Mouse (Mus musculus): ENCODE measurements at regions not wholly inside any gene's neighbourhood (a gene's known extent, or its start where the extent isn't known, plus 50 kb on each side); places are given as distances from the start of the nearest gene placed in this dataset.

DNA sequence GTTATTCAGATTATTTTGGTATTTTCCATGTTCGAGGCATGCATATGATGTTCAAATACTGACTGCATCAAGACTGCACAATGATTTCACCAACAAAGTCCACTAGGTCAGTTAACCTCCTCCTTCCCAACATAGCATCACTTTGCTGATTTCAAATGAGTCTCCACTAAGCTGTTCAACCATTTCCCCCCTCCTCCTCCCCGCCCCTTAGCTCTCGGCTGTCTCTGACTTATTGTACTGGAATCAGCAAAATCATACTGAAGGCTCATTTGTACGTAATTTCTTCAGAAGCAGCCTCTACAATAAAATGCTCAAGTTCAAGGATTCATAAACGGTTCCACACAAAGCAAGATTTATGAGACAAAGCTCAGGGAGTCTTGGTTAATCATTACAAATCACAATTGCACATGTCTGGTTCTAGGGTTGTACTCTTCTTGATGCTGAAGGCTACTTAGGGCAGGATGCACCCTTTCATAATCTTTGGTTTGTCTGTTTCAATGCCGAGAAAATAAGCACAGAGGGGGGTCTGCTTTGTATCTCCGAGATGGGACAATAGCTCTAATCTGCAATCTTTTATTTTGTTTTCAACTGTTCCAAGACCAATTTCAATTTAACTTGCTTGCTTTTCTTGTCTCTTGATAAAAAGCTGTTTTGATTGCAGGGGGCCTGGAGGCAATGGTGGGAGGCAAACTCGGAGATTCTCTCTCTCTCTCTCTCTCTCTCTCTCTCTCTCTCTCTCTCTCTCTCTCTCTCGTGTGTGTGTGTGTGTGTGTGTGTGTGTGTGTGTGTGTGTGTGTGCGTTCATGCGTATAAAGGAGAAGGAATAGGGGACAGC, 320.6 kb upstream of the Dcn start:
- intact Hi-C loops (cut with DNase I), result no loop called here

DNA sequence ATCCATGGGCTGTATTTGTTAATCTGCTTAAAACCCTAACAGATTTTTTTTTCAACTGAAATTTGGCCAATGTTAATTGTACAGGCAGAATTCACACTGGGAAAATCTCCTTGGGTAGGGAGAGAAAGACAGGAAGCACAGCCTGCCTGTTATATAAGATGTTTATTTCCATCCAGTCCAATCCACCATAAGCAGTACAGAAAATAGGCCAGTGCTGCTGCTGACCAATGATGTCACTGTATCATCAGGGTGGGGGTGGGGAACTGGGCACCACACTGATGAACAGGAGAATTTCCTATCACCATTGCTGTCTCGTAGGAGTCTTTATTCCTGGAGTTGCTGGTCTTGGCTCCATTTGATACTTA, 320.0 kb upstream of the Dcn start:
- intact Hi-C loops (cut with DNase I), result no loop called here
- peak in 1 of 2 experiments; percentile 5 for DNase-seq (ENCODE audit: low spot score in 2 of 2)

More for the DNA sequence above, 320.6 kb upstream of the Dcn start:
- no peak for DNase-seq (ENCODE audit: low spot score in 2 of 2)

DNA sequence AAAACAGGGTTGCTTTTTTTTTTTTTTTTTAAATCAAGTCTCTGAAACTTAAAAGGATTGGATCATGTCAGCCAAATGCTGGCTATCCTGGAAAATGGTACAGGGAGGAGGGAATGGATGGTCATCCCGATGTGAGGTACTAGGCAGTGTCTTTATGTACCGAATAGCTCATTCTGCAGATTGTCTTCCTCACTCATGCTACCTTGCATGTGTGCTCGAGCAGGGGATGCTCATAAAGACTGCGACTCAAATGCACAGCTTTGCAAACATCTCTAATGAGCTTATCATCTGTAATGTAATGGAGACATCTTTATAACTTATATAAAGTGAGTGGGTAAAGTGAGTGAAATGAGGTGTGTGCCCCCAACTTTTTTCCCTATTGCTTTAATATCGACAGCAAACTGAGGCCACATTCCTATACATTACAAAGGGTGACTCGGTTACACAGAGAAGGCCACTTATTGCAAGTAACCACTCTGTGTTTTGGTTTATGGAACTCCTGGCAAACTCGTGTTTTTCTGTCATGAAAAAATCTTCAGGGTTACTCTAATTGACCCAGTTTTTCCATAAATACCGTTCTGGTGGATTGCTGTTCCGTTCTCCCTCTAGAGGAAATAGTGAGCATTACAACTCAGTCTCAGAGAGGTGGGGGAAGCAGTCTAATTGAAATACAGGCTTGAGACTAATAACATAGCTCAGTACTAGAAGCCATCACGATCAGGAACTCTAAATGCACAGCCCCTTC, 319.4 kb upstream of the Dcn start:
- intact Hi-C loops (cut with DNase I), result loop anchor here (2.0 to 5.0 kb wide), 2 partner anchors 541 to 948 kb away; no protein-coding TSS in a partner anchor
- peak in 1 of 2 experiments; percentile 6 for DNase-seq (ENCODE audit: low spot score in 2 of 2)

DNA sequence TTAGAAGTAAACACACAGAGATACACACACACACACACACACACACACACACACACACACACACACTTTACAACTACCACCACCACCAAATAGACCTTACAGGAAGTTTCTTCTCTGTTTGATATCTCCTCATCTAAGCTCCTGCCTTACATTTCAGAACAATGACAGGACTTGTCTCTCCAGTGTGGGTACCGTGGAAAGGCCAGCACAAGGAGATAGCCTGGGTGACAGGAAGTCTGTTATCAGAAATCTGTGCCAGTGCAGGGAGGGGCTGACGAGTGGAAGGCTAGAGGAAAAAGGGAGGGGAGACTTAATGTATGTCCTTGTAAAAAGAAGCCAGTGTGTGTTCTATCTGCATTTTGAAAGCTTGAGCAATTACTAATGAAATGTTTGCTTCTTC, 318.5 kb upstream of the Dcn start:
- intact Hi-C loops (cut with DNase I), result loop anchor here (2.0 to 5.0 kb wide), 2 partner anchors 542 to 949 kb away; no protein-coding TSS in a partner anchor
- DNase-seq (ENCODE audit: low spot score in 2 of 2), result no peak

DNA sequence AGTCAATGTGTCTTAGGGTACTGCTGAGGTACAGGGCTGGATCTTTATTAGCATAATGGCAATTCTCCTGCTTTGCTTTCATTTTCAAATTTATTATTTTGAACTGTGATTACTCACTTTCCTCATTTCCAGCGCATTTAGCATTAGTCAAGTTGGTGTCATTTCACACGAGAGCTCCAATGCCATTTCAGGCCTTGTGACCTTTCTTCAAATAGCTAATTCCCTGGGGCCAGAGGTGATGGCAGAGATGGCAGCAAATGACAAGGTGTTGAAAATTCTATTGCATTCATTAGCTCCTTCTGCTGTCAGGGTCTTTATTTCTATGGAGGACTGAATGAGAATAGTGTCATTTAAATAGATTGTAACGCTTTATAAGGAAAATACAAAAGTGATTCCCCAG, 300.9 kb upstream of the Dcn start:
- DNase-seq (ENCODE audit: low spot score in 2 of 2), result no peak
- intact Hi-C loops (cut with DNase I), result no loop called here

DNA sequence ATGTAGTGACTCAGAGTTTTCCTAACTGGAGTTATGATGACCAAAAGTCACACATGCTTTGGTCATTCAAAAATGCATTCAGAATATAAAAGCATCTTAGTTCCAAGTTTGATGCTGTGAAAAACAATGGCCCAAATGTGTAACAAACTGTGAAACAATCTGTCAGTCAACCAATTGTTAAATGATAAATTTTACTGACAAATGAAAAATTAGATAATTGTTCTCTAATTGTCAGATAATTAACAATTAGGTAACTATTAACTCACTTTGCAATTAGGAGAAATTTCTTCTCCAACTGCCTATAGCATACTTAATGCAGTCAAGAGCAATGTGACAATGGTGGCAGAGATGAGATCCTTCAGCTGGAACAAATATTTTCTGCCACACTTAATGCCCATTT, 289.7 kb upstream of the Dcn start:
- no peak for DNase-seq (ENCODE audit: low spot score in 2 of 2)

DNA sequence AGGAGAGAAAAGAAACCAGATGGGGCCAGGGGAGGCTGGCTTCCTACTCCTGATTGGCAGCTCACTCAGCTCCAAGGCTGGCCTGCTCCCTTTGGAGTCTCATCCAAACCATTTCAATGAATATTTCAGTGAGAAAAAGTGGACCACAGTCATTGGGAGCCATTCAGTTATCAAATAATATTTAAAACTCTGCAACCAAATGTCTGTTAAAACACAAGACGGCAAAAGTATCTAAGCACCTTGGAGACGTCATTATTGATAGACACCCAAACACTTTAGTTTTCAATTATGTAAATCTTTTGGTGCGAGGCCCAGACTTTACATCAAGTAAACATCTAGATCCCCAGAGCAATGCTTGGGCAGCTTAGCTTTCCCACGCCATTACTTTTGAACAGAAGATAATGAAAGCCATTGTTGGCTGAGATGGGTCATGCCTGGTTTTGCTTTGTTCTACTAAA, 268.1 kb upstream of the Dcn start:
- no peak for DNase-seq (ENCODE audit: low spot score in 2 of 2)
- intact Hi-C loops (cut with DNase I), result no loop called here

More for the DNA sequence above, 289.7 kb upstream of the Dcn start:
- intact Hi-C loops (cut with DNase I), result no loop called here

DNA sequence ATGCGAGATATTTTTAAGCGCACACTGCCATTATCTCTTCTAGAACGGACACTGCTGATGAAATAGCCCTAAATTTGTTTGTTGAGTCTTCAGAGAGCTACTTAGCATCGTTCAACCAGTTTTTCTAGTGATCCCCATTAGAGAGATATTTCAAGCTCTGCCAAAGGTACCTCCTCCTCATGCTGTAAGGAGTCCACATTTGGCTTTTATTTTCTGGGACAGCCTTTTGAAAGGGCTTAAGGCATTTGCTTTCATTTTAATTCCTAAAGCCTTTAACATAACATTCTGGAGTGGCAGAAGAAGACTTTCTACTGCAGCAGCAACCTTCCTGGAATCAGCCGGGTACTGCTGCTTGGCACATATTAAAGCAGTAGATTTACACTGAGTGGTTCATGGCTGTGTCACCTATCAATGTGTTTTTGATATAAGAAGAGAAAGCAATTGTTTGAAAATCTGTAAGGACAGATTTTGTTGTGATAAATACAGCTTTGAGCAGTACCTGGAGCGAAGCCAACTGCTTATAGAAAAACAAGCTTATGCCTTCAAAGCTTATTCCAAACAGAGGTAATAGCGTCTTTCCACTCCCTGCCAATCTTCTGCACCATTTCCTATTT, 267.5 kb upstream of the Dcn start:
- intact Hi-C loops (cut with DNase I), result no loop called here
- no peak for DNase-seq (ENCODE audit: low spot score in 2 of 2)

DNA sequence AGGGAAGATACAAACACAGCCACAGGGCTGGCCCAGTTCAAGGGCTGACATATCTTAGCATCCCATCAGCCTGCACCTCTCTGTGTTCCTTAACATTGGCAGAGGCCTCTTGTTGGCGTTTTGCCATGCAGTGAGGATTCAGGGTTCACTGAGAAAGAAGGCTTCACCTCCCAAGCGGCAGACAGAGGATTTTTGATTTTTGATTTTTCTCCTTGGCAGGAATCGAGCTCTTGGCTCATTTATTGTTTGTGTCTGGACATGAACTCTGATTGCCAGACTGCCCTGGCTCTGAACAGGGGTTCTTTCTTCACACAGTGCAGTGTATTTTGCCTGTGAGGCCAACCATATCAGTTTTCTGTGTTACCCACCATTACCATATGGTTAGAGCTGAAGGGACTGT, 259.9 kb upstream of the Dcn start:
- DNase-seq (ENCODE audit: low spot score in 2 of 2), result no peak
- intact Hi-C loops (cut with DNase I), result no loop called here

DNA sequence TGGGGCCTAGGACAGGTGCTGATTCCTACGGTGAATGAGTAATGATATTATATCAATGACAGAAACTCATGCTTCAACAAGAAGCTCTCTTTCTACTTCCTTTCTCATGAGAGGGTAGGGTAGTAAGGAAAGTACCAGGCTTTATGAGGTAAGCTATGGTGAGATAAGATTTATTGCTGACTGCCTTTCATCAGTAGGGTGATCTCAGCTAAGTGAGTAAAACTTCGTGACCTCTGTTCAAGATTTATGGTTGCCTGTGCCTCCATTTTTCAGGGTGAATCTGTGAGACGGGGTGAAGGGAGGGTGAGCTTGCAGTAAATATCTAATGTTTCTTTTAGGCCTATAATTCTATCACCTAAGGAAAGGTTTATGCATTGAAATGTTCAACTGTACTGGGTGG, 259.0 kb upstream of the Dcn start:
- no peak for DNase-seq (ENCODE audit: low spot score in 2 of 2)
- intact Hi-C loops (cut with DNase I), result no loop called here

DNA sequence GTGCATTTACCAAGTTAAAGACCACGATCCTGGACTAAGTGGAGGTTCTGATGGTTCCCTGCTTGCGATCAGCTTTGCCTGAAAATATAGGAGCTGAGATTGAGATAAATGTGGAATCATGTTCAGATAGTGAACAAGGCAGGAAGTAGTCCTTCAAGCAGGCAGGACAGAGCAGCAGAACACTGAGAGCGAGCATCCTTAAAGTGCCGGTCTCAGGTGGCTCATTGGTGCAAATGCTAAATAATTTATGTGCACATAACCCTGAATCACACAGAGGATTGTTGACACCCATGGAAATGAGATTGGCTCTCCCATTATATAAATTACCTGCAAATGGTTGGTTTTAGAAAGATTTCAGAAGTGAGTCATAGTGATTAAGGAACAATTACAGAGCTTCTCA, 243.8 kb upstream of the Dcn start:
- intact Hi-C loops (cut with DNase I), result no loop called here
- no peak for DNase-seq (ENCODE audit: low spot score in 2 of 2)

DNA sequence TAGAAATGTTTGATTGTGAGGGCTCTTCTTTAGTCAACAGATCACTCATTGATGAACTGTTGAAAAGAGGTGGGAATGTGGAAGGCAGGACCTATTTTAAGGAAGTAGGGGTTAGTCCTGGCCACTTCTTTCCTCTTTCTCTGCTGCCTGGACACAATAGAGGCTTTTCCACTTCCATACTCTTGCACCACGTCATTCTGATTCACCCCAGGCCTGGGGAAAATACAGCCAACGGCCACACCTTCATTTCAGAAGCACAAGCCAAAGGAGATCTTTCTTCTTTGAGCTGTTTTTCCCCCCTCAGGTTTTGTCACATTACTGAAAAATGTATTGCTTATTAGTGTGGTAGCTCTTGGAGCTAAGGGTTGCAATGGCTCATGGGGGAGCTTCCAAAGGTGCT, 237.9 kb upstream of the Dcn start:
- intact Hi-C loops (cut with DNase I), result no loop called here
- no peak for DNase-seq (ENCODE audit: low spot score in 2 of 2)

DNA sequence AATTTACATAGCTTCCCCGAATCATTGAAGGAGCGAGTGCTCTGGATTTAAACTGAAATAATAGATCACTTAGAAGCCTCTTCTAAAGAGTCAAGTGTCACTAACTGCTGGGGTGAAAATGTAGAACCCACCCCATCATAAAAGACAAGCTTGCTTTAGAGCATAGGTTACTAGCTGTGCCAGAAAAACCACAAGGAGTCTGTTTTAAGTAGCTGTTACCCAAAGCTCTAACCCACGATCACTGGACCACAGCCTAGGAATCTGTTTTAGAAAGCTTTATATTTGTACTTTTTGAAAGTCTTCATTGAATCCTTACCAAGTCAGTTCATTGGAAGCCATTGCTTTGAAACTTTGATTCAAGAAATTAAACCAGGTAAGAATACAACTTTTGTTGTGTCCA, 233.7 kb upstream of the Dcn start:
- no peak for DNase-seq (ENCODE audit: low spot score in 2 of 2)
- intact Hi-C loops (cut with DNase I), result no loop called here

DNA sequence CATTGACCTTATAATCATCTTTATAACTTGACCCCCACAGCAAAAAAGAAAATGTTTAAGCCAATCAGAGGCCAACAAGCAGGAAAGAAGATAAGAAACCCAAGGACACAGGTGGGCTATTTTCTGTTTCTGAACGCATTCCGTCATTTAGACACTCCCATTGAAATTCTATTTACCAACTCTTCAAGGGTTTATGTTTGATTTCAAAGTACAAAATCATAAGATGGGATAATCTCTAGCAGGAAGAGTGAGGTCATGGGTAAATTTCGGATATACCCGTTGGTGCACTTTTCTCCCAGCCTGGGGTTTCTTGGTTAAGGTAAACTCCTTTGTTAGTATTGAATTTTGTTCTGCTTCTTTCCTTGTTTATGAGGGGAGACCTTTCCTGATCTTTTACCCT, 230.9 kb upstream of the Dcn start:
- no peak for DNase-seq (ENCODE audit: low spot score in 2 of 2)
- intact Hi-C loops (cut with DNase I), result no loop called here

DNA sequence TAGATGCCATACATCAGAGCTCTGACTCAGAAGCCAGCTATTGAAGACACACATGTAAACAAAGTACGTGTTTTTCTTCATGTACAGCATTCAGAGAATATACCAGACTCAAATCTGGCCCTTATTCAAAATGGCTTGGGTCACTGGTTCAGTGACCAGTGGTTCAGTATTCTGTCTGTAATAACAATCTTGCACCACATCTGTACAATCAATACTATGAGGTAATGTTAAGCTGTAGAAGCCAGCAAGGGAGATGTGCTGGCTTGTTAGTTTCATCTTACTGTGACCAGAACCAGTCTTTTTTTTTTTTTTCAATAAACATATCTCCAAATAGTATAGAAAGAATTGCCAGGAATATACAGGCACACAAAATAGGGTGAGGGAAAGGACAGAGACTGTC, 229.6 kb upstream of the Dcn start:
- no peak for DNase-seq (ENCODE audit: low spot score in 2 of 2)
- intact Hi-C loops (cut with DNase I), result no loop called here

DNA sequence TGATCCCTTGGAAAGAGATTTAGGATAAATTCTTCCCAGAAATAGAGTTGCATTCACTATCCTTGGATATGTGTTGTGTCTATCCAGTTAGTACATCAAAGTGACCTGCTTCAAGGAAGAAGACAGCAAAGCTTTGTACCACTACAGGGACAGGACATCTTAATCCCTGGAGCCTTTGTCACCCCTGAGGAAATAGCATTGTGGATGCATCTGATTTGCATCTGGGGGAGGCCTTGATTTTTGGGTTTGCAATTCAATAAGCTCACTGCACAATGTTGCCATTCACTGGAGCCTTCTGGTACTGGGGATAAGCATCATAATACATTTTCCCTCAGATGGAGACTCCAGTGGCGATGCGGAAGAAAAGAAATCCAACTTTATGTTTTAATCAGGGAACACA, 229.2 kb upstream of the Dcn start:
- intact Hi-C loops (cut with DNase I), result no loop called here
- DNase-seq (ENCODE audit: low spot score in 2 of 2), result no peak

DNA sequence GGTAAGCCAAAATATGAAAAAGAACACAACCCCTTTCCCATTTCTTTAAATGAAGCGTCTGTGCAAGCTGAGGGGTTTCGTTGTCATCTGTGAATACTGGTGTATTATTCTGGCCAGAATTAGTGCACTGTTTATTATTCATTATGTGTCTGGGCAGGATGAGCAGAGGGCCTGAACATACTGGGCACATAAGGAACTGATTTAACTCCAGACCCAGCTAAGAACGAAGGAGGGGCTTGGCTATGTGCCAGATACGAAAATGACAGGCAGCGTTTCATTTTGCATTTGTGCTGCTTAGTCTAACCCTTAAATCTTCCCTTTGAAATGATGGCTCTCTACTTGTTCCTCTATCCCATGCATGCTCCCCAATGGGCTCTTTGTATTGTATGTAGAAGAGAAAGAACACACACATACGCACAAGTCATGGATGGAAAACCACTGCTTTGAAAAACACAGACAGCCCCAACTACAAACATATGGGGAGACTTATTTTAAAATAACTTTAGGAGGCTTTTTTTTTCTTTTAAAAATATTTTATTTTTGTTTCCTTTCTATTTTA, 213.4 kb upstream of the Dcn start:
- no peak for DNase-seq (ENCODE audit: low spot score in 2 of 2)
- intact Hi-C loops (cut with DNase I), result no loop called here

DNA sequence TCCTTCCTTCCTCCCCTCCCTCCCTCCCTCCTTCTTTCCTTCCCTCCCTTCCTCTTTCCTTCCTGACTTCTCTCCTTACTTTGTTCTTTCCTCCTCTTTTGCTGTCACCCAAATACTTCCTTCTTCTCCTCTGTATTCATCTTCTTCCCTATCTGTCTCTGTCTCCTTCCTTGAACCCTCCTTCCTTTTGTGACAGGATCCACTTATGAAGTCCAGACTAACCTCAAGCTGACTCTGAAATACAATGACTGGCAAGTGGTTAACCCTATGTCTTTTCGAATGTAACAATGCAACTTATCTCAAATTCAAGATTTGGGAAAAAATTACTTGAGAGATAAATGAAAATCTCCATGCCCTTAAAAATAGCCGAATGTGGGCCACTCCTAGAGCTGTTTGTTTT, 197.0 kb upstream of the Dcn start:
- intact Hi-C loops (cut with DNase I), result loop anchor here (10.0 kb wide), 1 partner anchor 208 kb away; no protein-coding TSS in a partner anchor
- no peak for DNase-seq (ENCODE audit: low spot score in 2 of 2)

DNA sequence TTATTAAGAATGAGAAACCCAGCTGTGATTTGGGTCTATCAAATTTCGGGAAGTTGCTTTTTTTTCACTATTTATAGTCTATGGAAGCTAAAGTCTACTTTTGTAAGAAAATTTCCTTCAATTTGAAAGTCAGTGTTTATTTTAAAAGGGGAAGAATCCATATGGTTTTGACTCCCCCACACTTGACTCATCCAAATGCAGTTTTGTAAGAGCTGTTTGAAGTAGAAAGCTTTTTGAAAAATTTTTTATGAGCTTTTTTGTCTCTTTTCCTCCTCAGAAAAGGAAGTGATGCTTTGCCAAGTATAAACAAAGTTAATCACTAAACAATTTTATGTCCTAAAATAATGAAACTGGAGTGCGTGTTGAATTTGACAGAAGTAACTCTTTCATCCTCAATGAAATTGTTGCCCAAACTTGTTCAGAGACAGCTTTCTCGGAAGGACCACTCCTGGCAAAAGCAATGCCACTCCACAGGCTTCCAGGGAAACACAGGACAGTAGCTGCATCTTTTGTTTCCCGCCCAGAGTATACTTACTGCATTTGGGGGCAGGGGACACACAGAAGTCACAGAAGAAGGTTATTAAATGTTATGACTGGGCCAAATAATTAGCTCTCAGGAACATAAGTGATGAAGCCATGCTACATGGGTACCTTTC, 196.4 kb upstream of the Dcn start:
- intact Hi-C loops (cut with DNase I), result loop anchor here (10.0 kb wide), 1 partner anchor 208 kb away; no protein-coding TSS in a partner anchor
- peak in 1 of 2 experiments; percentile 4 for DNase-seq (ENCODE audit: low spot score in 2 of 2)
